Mouse (Mus musculus) cortical plate, adult 2 months (tissue): ENCODE results near the gene Cdh20.

Experiments used
- CTCF ChIP-seq: fragments of 200-500 bp; IDR thresholded peaks from 2 replicates; pipeline ENCODE4 v1.5.1; 2011; ENCODE audit warnings: mild to moderate bottlenecking, control low read depth, low read length; ENCODE audit not compliant: insufficient read depth; ENCODE audit errors: extremely low read depth
- POLR2A ChIP-seq: fragments of 200-500 bp; IDR thresholded peaks from 2 replicates; pipeline ENCODE4 v1.6.1; 2011; ENCODE audit warnings: mild to moderate bottlenecking, low read length, control low read depth; ENCODE audit not compliant: insufficient read depth; ENCODE audit errors: extremely low read depth

DNA sequence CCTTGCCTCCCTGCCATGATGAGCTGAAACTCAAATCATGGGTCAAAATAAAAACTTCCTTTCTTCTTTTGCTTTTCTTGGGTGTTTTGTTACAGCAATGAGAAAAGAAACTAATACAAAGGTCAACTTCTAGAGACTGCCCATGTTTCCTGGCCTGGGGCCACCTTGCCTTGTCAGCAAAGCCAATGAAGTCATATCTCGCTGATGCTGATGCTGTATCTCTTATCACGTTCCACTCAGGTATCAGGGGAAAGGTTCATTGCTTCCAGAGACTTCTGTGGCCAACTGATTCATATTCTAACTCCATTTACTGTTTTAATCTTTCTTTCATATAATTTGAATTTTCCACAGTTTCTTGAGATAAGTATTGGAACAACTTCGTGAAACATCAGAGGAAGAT lies 273.3 kb downstream of the Cdh20 start:
- no peak for TF ChIP-seq CTCF
- TF ChIP-seq POLR2A: no peak
